Mouse (Mus musculus) heart, embryonic 15.5 days (tissue): ENCODE data around the gene Hist2h3c1. TPM values are rescaled to one million over a fixed set of nuclear protein-coding genes. Genes with fewer than 3 reads are reported as not detected.
"Not testable (repeated sequence)": the region's sequence is repeated elsewhere in the genome, so short reads cannot be mapped to it uniquely, and the experiment has no call there.

Experiments
- ATAC-seq: fragments of 200-750 bp; cut with Nextera tagmentation; replicated peaks from 2 replicates; pipeline ENCODE4 v1.8.0; 2017; ENCODE audit warnings: low read depth, moderate TSS enrichment; ENCODE audit not compliant: insufficient number of reproducible peaks, insufficient read depth, low FRiP score
- H3K27ac ChIP-seq: fragments of 300-500 bp; sonication (generic); 2 replicates; pipeline ENCODE4 v1.5.1; 2015; ENCODE audit warnings: mild to moderate bottlenecking, inconsistent platforms
- H3K27me3 ChIP-seq: fragments of 300-500 bp; sonication (generic); 2 replicates; pipeline ENCODE4 v1.6.1; 2015; ENCODE audit warnings: inconsistent platforms
- H3K36me3 ChIP-seq: fragments of 300-500 bp; sonication (generic); 2 replicates; pipeline ENCODE4 v1.6.1; 2015; ENCODE audit warnings: mild to moderate bottlenecking, inconsistent platforms
- H3K4me1 ChIP-seq: fragments of 300-500 bp; sonication (generic); replicated peaks from 2 replicates; pipeline ENCODE4 v1.6.1; 2015; ENCODE audit warnings: inconsistent platforms
- H3K4me2 ChIP-seq: fragments of 300-500 bp; sonication (generic); 2 replicates; pipeline ENCODE4 v1.6.1; 2015; ENCODE audit warnings: inconsistent platforms, mild to moderate bottlenecking, moderate library complexity
- H3K4me3 ChIP-seq: fragments of 300-500 bp; sonication (generic); 2 replicates; pipeline ENCODE4 v1.5.1; 2015; ENCODE audit warnings: mild to moderate bottlenecking, inconsistent platforms
- H3K9ac ChIP-seq: fragments of 300-500 bp; sonication (generic); 2 replicates; pipeline ENCODE4 v1.6.1; 2015; ENCODE audit warnings: mild to moderate bottlenecking, inconsistent platforms
- H3K9me3 ChIP-seq: fragments of 300-500 bp; sonication (generic); replicated peaks from 2 replicates; pipeline ENCODE4 v1.6.1; 2016; ENCODE audit warnings: inconsistent platforms
- WGBS: fragments of 180-500 bp; shearing (Covaris S2); methylation state at CpG from one replicate; pipeline ENCODE4 v1.1.7; 2015; ENCODE audit warnings: mixed read lengths; 5-methylcytosine and 5-hydroxymethylcytosine counted together
- polyA plus RNA-seq: library from polyadenylated mRNA; unstranded; fragments of >200 nt; fragmentation: Nextera tagmentation; extraction: Ambion mirVana; gene quantifications from 2 replicates; pipeline ENCODE4 v1.2.1, GENCODE M21; 2015

Gene Hist2h3c1
- polyA plus RNA-seq, 1 experiment from 2014 or later, result 0.72 TPM

- Histone ChIP-seq H3K9ac (no peak overlapping the region), H3K4me1 (peaks cover 19% of the 10 kb centered on the region), H3K36me3 (no peaks in the 10 kb centered on the region), H3K9me3 (no peaks in the 10 kb centered on the region), H3K4me2 (no peak overlapping the region), H3K27ac (no peak overlapping the region), H3K27me3 (no peaks in the 10 kb centered on the region), H3K4me3 (no peak overlapping the region)
- 51% methylated on average over 3 of the region's 3 CpGs for WGBS
- ATAC-seq, result no peak
Observed at GRCm38 (mm10) chr3:96235836-96236235, 10.6 kb upstream of the Hist2h3c1 start.

GRCm38 (mm10) chr3:96236834-96237334 lies 9.6 kb upstream of the Hist2h3c1 start:
- Histone ChIP-seq H3K4me1 (peaks cover 19% of the 10 kb centered on the region), H3K36me3 (no peaks in the 10 kb centered on the region), H3K4me2 (peak overlapping the region; percentile 65), H3K4me3 (peak overlapping the region; percentile 55), H3K9me3 (no peaks in the 10 kb centered on the region), H3K9ac (peak overlapping the region; percentile 65; the same call in 1 of the 2 replicates), H3K27ac (peak overlapping the region; percentile 69), H3K27me3 (no peaks in the 10 kb centered on the region)
- 79% methylated on average over 4 of the region's 4 CpGs for WGBS
- no peak for ATAC-seq

GRCm38 (mm10) chr3:96237335-96237903 lies 9.1 kb upstream of the Hist2h3c1 start:
- H3K4me1 ChIP-seq, result peaks cover 19% of the 10 kb centered on the region
- H3K27me3 ChIP-seq, result no peaks in the 10 kb centered on the region
- peak overlapping the region; percentile 65 for H3K4me2 ChIP-seq
- ATAC-seq, result no peak
- H3K36me3 ChIP-seq, result no peaks in the 10 kb centered on the region
- peak overlapping the region; percentile 69 for H3K27ac ChIP-seq
- H3K9ac ChIP-seq, result peak overlapping the region; percentile 65
- H3K9me3 ChIP-seq, result no peaks in the 10 kb centered on the region
- H3K4me3 ChIP-seq, result peak overlapping the region; percentile 55
- 21% methylated on average over 7 of the region's 7 CpGs for WGBS

GRCm38 (mm10) chr3:96237904-96238511 lies 8.5 kb upstream of the Hist2h3c1 start:
- Histone ChIP-seq H3K4me3 (peak overlapping the region; percentile 55), H3K27me3 (no peaks in the 10 kb centered on the region)

GRCm38 (mm10) chr3:96238954-96239793 lies 7.3 kb upstream of the Hist2h3c1 start, which contains the start of gene Hist2h3c2:
Gene Hist2h3c2, minus strand, starts transcription at chr3:96239127.
- H3K9me3 ChIP-seq, H3K36me3 ChIP-seq, H3K27me3 ChIP-seq: not testable (repeated sequence)
- Histone ChIP-seq H3K4me1 (peaks cover 30% of the 10 kb centered on the region), H3K4me2 (peak within 1 kb of the TSS; percentile 65), H3K4me3 (peak within 1 kb of the TSS; percentile 55), H3K27ac (peak within 1 kb of the TSS; percentile 82), H3K9ac (peak within 1 kb of the TSS; percentile 65)
- ATAC-seq, result peak; percentile 87
- WGBS, result 0% methylated on average over 20 of the region's 68 CpGs

More at GRCm38 (mm10) chr3:96237904-96238511, 8.5 kb upstream of the Hist2h3c1 start:
- WGBS, result under 1% methylated on average over 12 of the region's 12 CpGs
- Histone ChIP-seq H3K9ac (peak overlapping the region; percentile 65), H3K4me1 (peaks cover 19% of the 10 kb centered on the region), H3K9me3 (no peaks in the 10 kb centered on the region), H3K4me2 (peak overlapping the region; percentile 65), H3K36me3 (no peaks in the 10 kb centered on the region), H3K27ac (peak overlapping the region; percentile 69)
- no peak for ATAC-seq

GRCm38 (mm10) chr3:96239949-96240798 lies 6.3 kb upstream of the Hist2h3c1 start, which contains the start of gene Hist2h2aa2:
Gene Hist2h2aa2, minus strand, starts transcription at chr3:96240276.
- Histone ChIP-seq H3K4me3 (peak within 1 kb of the TSS; percentile 44), H3K4me1 (peaks cover 35% of the 10 kb centered on the region), H3K4me2 (peak within 1 kb of the TSS; percentile 56), H3K27ac (peak within 1 kb of the TSS; percentile 87), H3K9ac (peak within 1 kb of the TSS; percentile 52)
- H3K36me3 ChIP-seq, H3K9me3 ChIP-seq, H3K27me3 ChIP-seq: not testable (repeated sequence)
- WGBS, result 3% methylated on average over 47 of the region's 85 CpGs
- ATAC-seq, result peak; percentile 85

GRCm38 (mm10) chr3:96240799-96241197 lies 5.7 kb upstream of the Hist2h3c1 start:
- Histone ChIP-seq H3K36me3 (no peaks in the 10 kb centered on the region), H3K27me3 (no peaks in the 10 kb centered on the region), H3K9ac (peak overlapping the region; percentile 52), H3K9me3 (no peaks in the 10 kb centered on the region), H3K4me3 (no peak overlapping the region), H3K4me2 (peak overlapping the region; percentile 56), H3K27ac (peak overlapping the region; percentile 87), H3K4me1 (peaks cover 35% of the 10 kb centered on the region)
- WGBS, result 80% methylated on average over 9 of the region's 9 CpGs
- no peak for ATAC-seq

GRCm38 (mm10) chr3:96243921-96244572 lies 2.4 kb upstream of the Hist2h3c1 start:
- WGBS, result 76% methylated on average over 7 of the region's 7 CpGs
- Histone ChIP-seq H3K4me1 (peaks cover 35% of the 10 kb centered on the region), H3K4me3 (peak overlapping the region; percentile 50; the same call in 1 of the 2 replicates), H3K9ac (peak overlapping the region; percentile 66; the same call in 1 of the 2 replicates), H3K9me3 (no peaks in the 10 kb centered on the region), H3K27ac (peak overlapping the region; percentile 96), H3K27me3 (no peaks in the 10 kb centered on the region), H3K36me3 (no peaks in the 10 kb centered on the region), H3K4me2 (peak overlapping the region; percentile 73)
- ATAC-seq, result no peak

GRCm38 (mm10) chr3:96245003-96245886 lies 1.2 kb upstream of the Hist2h3c1 start, which contains the start of gene Hist2h2aa1:
Gene Hist2h2aa1, plus strand, starts transcription at chr3:96245497.
- peak within 1 kb of the TSS; percentile 96 for H3K27ac ChIP-seq
- H3K9ac ChIP-seq, result peak within 1 kb of the TSS; percentile 66
- WGBS, result under 1% methylated on average over 41 of the region's 88 CpGs
- H3K9me3 ChIP-seq, H3K27me3 ChIP-seq, H3K36me3 ChIP-seq: not testable (repeated sequence)
- peak within 1 kb of the TSS; percentile 73 for H3K4me2 ChIP-seq
- H3K4me1 ChIP-seq, result peaks cover 37% of the 10 kb centered on the region
- peak within 1 kb of the TSS; percentile 50 for H3K4me3 ChIP-seq
- ATAC-seq, result peak; percentile 87
